Mouse (Mus musculus) heart, adult 2 months (tissue): ENCODE results near the gene 4931406C07Rik. TPM values are rescaled to one million over a fixed set of nuclear protein-coding genes. Genes with fewer than 3 reads are reported as not detected.

ENCODE experiments used
- DNase-seq, 2 experiments: peaks; one replicate each; pipeline ENCODE4 v3.0.0; 2021
- H3K27ac ChIP-seq: fragments of 200-600 bp; 2 replicates; pipeline ENCODE4 v1.8.1; 2022
- H3K27me3 ChIP-seq: fragments of 200-500 bp; 2 replicates; pipeline ENCODE4 v1.6.1; 2012; ENCODE audit warnings: mild to moderate bottlenecking, low read length, inconsistent platforms, mixed read lengths; ENCODE audit not compliant: control insufficient read depth, insufficient read depth
- H3K36me3 ChIP-seq: fragments of 200-500 bp; 2 replicates; pipeline ENCODE4 v1.6.1; 2012; ENCODE audit warnings: low read length, inconsistent platforms; ENCODE audit not compliant: control insufficient read depth, insufficient read depth
- H3K4me1 ChIP-seq: fragments of 200-500 bp; 2 replicates; pipeline ENCODE4 v1.6.1; 2011; ENCODE audit warnings: low read length; ENCODE audit not compliant: control insufficient read depth, insufficient read depth
- H3K4me3 ChIP-seq: fragments of 200-600 bp; 2 replicates; pipeline ENCODE4 v1.8.1; 2022
- H3K79me2 ChIP-seq: fragments of 200-500 bp; replicated peaks from 2 replicates; pipeline ENCODE4 v1.6.1; 2012; ENCODE audit warnings: mild to moderate bottlenecking, inconsistent platforms, low read length, moderate library complexity, mixed read lengths; ENCODE audit not compliant: control insufficient read depth, insufficient read depth
- H3K9ac ChIP-seq: fragments of 200-500 bp; 2 replicates; pipeline ENCODE4 v1.6.1; 2012; ENCODE audit warnings: low read depth, mild to moderate bottlenecking, control low read depth, inconsistent platforms, low read length, mixed read lengths
- CTCF ChIP-seq: fragments of 200-600 bp; IDR thresholded peaks from 2 replicates; pipeline ENCODE4 v1.8.1; 2022; ENCODE audit warnings: antibody characterized with exemption, mild to moderate bottlenecking, moderate library complexity
- EP300 ChIP-seq: fragments of 200-500 bp; IDR thresholded peaks from 2 replicates; pipeline ENCODE4 v1.6.1; 2011; ENCODE audit warnings: low read depth, low read length, control low read depth; ENCODE audit not compliant: insufficient read depth
- POLR2A ChIP-seq: fragments of 200-500 bp; IDR thresholded peaks from 2 replicates; pipeline ENCODE4 v1.6.1; 2011; ENCODE audit warnings: mild to moderate bottlenecking, low read depth, low read length, control low read depth; ENCODE audit not compliant: insufficient read depth
- WGBS: fragments of 180-500 bp; shearing (Covaris S2); methylation state at CpG from one replicate; pipeline ENCODE4 v1.1.7; 2018; 5-methylcytosine and 5-hydroxymethylcytosine counted together
- intact Hi-C: fragments of 180-260 bp; cut with DNase I; formaldehyde crosslinking; loops from one replicate; pipeline ENCODE4 v1.15.1; 2025
- polyA plus RNA-seq: library from polyadenylated mRNA; depleted of rRNA; stranded (reverse); fragments of >200 nt; gene quantifications from 2 replicates; pipeline ENCODE4 v1.2.3, GENCODE M21; 2012
- total RNA-seq, 2 experiments: library from RNA; stranded (reverse); gene quantifications; 2 replicates each; pipeline ENCODE4 v1.2.3; 2021

4931406C07Rik gene
- total and polyA plus RNA-seq, 3 experiments, result 4.9 to 8.1 (median 5.7) TPM

DNA sequence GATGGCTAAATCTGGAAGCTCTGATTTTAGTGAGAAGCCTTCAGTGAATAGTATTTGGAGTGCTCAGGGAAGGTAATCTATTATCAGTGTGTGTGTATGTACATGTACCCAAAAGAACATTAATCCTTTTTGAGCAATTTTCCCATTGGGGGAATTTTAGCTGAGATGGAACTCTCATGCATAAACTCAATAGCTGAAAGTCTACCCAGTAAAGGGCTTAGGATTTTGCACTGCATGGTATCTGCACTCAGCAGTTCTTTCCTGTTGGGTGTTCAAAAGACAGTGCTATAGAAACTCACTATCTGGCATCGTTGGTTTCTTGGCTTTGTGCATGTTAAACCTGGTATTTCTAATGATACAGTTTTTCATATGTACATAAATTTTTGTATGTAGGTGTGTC lies 8.4 kb upstream of the 4931406C07Rik start:
- H3K4me3 ChIP-seq, result no peak overlapping the region
- DNase-seq, result no peak
- intact Hi-C loops, result no loop called here
- no peaks in the 10 kb centered on the region; the same call in 1 of the 2 replicates for H3K4me1 ChIP-seq
- H3K27ac ChIP-seq, result no peak overlapping the region
- H3K27me3 ChIP-seq, result no peaks in the 10 kb centered on the region
- H3K79me2 ChIP-seq, result no peaks in the 10 kb centered on the region
- 93% methylated on average over 1 of the region's 1 CpGs for WGBS
- no peak for TF ChIP-seq EP300
- no peak for TF ChIP-seq CTCF
- TF ChIP-seq POLR2A, result no peak
- no peak overlapping the region for H3K9ac ChIP-seq
- peaks cover 35% of the 10 kb centered on the region for H3K36me3 ChIP-seq

DNA sequence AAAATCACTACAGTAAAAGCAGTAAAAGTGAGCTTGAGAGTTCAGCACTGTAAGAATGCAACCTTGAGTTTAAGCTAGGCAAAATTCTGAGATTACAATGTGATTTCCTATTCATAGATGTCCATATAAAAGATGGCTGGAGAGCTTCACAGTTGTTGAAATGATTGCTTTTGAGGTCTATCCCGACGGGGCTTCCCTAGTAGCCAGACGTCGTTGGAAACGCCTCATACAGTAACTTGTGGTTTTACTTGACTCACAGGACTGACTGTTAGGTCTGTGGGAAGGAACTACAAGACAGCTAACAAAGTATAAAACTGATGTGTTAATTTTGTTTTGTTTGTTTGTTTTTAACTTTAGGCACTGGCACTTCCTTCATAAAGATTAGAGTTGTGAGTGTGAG lies 7.4 kb upstream of the 4931406C07Rik start:
- peaks cover 44% of the 10 kb centered on the region for H3K36me3 ChIP-seq
- H3K27me3 ChIP-seq, result no peaks in the 10 kb centered on the region
- H3K9ac ChIP-seq, result no peak overlapping the region
- H3K79me2 ChIP-seq, result no peaks in the 10 kb centered on the region
- WGBS, result 83% methylated on average over 5 of the region's 5 CpGs
- H3K4me1 ChIP-seq, result peaks cover 2% of the 10 kb centered on the region; the same call in 1 of the 2 replicates
- intact Hi-C loops, result no loop called here
- H3K4me3 ChIP-seq, result no peak overlapping the region
- no peak overlapping the region for H3K27ac ChIP-seq
- no peak for TF ChIP-seq CTCF
- no peak for TF ChIP-seq EP300
- no peak for TF ChIP-seq POLR2A
- DNase-seq, result no peak

DNA sequence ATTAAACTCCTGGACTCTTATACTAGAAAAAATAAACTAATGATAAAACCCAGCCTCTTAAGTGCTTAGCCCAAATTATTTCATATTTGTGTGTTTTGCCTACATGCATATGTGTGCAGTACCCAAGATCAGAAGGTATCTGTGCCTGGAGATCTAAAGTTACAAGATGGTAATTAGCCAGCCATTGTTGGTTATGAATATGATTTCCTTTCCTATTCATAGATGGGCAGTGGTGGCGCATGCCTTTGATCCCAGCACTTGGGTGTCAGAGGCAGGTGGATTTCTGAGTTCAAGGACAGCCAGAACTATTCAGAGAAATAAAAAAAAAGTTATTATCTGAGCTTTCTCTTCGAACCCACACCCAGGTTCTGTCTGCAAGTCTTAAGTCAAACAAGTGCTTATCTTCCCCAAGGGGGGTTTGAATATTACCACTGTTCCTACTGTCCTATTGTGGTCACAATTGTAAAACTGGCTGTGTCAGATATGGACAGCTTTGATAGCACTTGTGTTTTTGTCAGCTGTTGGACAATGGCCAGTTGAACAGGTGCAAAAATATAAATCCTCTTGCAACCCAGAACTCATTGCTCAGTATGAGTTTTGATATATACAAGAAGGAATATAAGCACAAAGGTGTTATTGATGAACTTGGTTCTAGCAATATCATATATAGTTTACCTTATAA lies 5.9 kb upstream of the 4931406C07Rik start:
- H3K4me3 ChIP-seq, result no peak overlapping the region
- H3K79me2 ChIP-seq, result no peaks in the 10 kb centered on the region
- WGBS, result 64% methylated on average over 2 of the region's 2 CpGs
- no peak for DNase-seq
- H3K27ac ChIP-seq, result no peak overlapping the region
- H3K9ac ChIP-seq, result no peak overlapping the region
- peaks cover 4% of the 10 kb centered on the region for H3K4me1 ChIP-seq
- TF ChIP-seq CTCF, result no peak
- no peak for TF ChIP-seq POLR2A
- TF ChIP-seq EP300, result no peak
- no peaks in the 10 kb centered on the region for H3K27me3 ChIP-seq
- peaks cover 55% of the 10 kb centered on the region for H3K36me3 ChIP-seq
- intact Hi-C loops, result no loop called here

DNA sequence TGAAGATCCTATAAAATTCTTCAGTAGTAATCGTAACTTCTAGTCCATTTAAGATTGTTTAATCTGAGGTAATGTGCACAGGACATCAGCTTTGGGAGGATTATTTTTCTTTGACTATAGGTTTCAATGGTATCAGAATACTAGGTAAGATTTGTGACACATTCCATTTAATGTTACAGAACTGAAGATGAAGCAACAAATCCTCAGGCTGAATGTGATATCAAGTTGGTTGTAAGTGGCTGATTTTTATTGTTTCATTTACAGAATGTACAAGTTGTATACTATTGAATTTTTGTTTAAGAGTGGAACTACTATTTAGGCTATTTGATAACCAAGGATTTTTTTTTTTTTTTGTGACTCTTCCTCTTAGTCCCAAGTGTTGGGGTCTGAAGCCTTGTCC lies 3.9 kb upstream of the 4931406C07Rik start:
- no peak for TF ChIP-seq CTCF
- no peak for TF ChIP-seq POLR2A
- TF ChIP-seq EP300, result no peak
- Histone ChIP-seq H3K36me3 (peaks cover 52% of the 10 kb centered on the region), H3K79me2 (no peaks in the 10 kb centered on the region), H3K4me3 (no peak overlapping the region), H3K9ac (no peak overlapping the region), H3K27me3 (no peaks in the 10 kb centered on the region), H3K27ac (no peak overlapping the region), H3K4me1 (peaks cover 8% of the 10 kb centered on the region)
- WGBS, result 88% methylated on average over 1 of the region's 1 CpGs
- intact Hi-C loops, result no loop called here
- DNase-seq, result no peak

DNA sequence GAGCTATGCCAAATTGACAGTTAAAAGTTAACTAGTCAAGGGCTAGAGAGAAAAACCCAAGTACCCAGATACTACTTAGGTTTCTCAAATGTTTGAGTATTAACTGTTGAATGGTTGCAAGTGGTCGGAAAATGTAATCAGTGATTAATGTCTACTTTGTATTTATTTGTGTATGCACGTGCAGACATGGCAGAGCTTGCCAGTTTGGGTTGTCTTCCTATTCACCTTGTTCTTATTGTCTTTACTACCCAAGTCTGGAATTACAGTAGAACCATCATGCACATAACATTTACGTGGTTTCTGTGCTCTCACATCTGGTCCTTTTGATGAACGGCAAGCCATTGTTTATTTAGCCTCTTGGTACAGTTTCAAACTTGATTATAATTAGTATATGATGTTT lies 3.2 kb upstream of the 4931406C07Rik start:
- Histone ChIP-seq H3K36me3 (peaks cover 51% of the 10 kb centered on the region), H3K9ac (no peak overlapping the region), H3K27me3 (no peaks in the 10 kb centered on the region), H3K4me3 (no peak overlapping the region), H3K27ac (no peak overlapping the region), H3K4me1 (peaks cover 8% of the 10 kb centered on the region), H3K79me2 (no peaks in the 10 kb centered on the region)
- no peak for TF ChIP-seq POLR2A
- intact Hi-C loops, result loop anchor here (5.0 kb wide), 1 partner anchor 48 kb away; the partner anchor contains the start of gene Cep295
- WGBS, result 58% methylated on average over 4 of the region's 4 CpGs
- no peak for DNase-seq

DNA sequence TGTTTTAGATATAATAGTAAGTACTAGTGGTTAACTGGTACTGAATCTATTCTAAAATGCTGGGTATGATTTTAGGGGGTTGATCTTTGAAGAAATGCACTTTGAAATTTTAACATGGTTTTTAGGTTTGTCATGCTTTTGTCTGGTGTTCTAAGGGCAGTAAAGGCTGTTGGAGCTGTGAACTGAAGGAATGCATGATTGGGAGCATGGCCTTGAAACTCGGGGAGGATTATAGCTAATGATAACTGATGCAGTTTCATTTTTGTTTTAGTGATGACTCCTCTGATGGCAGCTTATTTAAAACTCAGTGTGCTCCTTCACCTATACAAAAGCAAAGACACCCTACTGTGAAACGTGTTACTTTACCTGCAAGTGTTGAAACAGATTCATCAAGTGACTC lies 2.0 kb upstream of the 4931406C07Rik start:
- 53% methylated on average over 2 of the region's 2 CpGs for WGBS
- intact Hi-C loops, result loop anchor here (5.0 kb wide), 1 partner anchor 49 kb away; the partner anchor contains the start of gene Cep295
- no peak overlapping the region for H3K9ac ChIP-seq
- DNase-seq, result no peak
- H3K4me3 ChIP-seq, result no peak overlapping the region
- TF ChIP-seq POLR2A (no peak), EP300 (no peak), CTCF (no peak)
- no peaks in the 10 kb centered on the region for H3K79me2 ChIP-seq
- H3K27me3 ChIP-seq, result no peaks in the 10 kb centered on the region
- H3K36me3 ChIP-seq, result peaks cover 44% of the 10 kb centered on the region
- H3K4me1 ChIP-seq, result peaks cover 8% of the 10 kb centered on the region
- H3K27ac ChIP-seq, result no peak overlapping the region
